Mouse (Mus musculus) kidney, embryonic 14.5 days (tissue): ENCODE data around the gene Gm21970. TPM values are rescaled to one million over a fixed set of nuclear protein-coding genes. Genes with fewer than 3 reads are reported as not detected.

ENCODE experiments used
- ATAC-seq: fragments of 200-750 bp; cut with Nextera tagmentation; 2 replicates; pipeline ENCODE4 v1.8.0; 2017; ENCODE audit warnings: moderate number of reproducible peaks, mild to moderate bottlenecking, moderate TSS enrichment, moderate library complexity; ENCODE audit not compliant: low FRiP score, low TSS enrichment
- H3K27ac ChIP-seq: fragments of 300-500 bp; sonication (generic); 2 replicates; pipeline ENCODE4 v1.5.1; 2014; ENCODE audit warnings: low read depth, mild to moderate bottlenecking, low read length, moderate library complexity, mixed read lengths
- H3K27me3 ChIP-seq: fragments of 300-500 bp; sonication (generic); 2 replicates; pipeline ENCODE4 v1.6.1; 2014; ENCODE audit warnings: mild to moderate bottlenecking, low read length; ENCODE audit not compliant: control insufficient read depth, insufficient read depth
- H3K36me3 ChIP-seq: fragments of 300-500 bp; sonication (generic); 2 replicates; pipeline ENCODE4 v1.6.1; 2014; ENCODE audit warnings: low read length, mixed read lengths; ENCODE audit not compliant: control insufficient read depth, insufficient read depth
- H3K4me1 ChIP-seq: fragments of 300-500 bp; sonication (generic); 2 replicates; pipeline ENCODE4 v1.6.1; 2014; ENCODE audit warnings: low read length, mixed read lengths; ENCODE audit not compliant: control insufficient read depth, insufficient read depth
- H3K4me2 ChIP-seq: fragments of 300-500 bp; sonication (generic); replicated peaks from 2 replicates; pipeline ENCODE4 v1.6.1; 2014; ENCODE audit warnings: low read depth, mild to moderate bottlenecking, low read length
- H3K4me3 ChIP-seq: fragments of 300-500 bp; sonication (generic); 2 replicates; pipeline ENCODE4 v1.5.1; 2014; ENCODE audit warnings: mild to moderate bottlenecking, low read length
- H3K9ac ChIP-seq: fragments of 300-500 bp; sonication (generic); 2 replicates; pipeline ENCODE4 v1.6.1; 2014; ENCODE audit warnings: low read depth, mild to moderate bottlenecking, low read length, moderate library complexity
- H3K9me3 ChIP-seq: fragments of 300-500 bp; sonication (generic); 2 replicates; pipeline ENCODE4 v1.6.1; 2016; ENCODE audit warnings: low read length; ENCODE audit not compliant: control insufficient read depth
- WGBS: fragments of 180-500 bp; shearing (Covaris S2); extraction: QIAGEN DNeasy Blood & Tissue Kit; methylation state at CpG from one replicate; pipeline ENCODE4 v1.1.7; 2014; 5-methylcytosine and 5-hydroxymethylcytosine counted together
- polyA plus RNA-seq: library from polyadenylated mRNA; unstranded; fragments of >200 nt; fragmentation: Nextera tagmentation; extraction: Ambion mirVana; gene quantifications from 2 replicates; pipeline ENCODE4 v1.2.1, GENCODE M21; 2014

The Gm21970 gene
- polyA plus RNA-seq, 1 experiment from 2014 or later, result not detected

DNA sequence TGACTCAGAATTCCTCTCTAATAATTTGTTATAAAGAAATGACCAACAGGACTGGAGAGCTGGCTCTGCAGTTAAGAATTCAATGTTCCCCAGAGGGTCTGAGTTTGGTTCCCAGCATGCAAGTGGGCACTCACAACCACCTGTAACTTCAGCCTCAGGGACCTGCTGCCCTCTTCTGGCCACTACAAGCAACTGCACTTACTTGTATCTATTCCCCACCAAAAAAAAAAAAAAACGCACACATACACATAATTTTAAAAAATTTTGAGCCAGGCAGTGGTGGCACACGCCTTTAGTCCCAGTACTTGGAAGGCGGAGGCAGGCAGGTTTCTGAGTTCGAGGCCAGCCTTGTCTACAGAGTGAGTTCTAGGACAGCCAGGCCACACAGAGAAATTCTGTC lies 1.4 kb upstream of the Gm21970 start:
- Histone ChIP-seq H3K27ac (no peak overlapping the region), H3K4me1 (no peaks in the 10 kb centered on the region), H3K4me3 (no peak overlapping the region), H3K9ac (no peak overlapping the region), H3K36me3 (peaks cover 56% of the 10 kb centered on the region), H3K4me2 (no peak overlapping the region), H3K27me3 (no peaks in the 10 kb centered on the region), H3K9me3 (peaks cover 2% of the 10 kb centered on the region; the same call in 1 of the 2 replicates)
- 91% methylated on average over 4 of the region's 4 CpGs for WGBS
- ATAC-seq, result no peak

DNA sequence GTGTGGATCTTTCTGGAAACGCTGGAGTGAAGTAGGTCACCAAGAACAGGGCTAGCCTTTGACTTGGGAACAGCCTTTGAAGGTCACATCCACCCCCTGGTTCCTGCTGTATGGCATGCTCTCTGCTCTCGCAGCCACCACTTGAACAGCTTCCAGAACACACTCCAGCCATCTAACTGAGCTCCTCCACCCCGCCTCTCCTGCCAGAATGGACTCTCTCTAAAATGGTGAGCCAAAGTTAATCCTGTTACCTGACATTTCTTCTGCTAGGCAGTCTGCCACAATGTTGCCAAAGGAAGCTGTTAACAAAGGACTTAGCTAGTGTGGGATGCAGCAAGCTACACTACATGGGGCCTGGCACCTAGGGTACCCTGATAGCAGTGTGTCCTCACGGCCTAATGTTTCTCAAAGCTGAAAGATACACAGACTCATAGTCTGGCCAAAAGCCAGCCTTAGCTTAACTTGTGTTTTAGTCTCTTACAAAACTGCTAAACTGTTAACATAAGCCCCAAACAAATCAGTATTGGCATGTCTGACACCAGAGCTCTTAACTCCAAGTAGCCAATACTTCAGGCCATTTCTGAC lies 3.4 kb downstream of the Gm21970 start:
- WGBS, result 80% methylated on average over 4 of the region's 4 CpGs
- H3K4me1 ChIP-seq, result no peaks in the 10 kb centered on the region
- no peaks in the 10 kb centered on the region for H3K9me3 ChIP-seq
- H3K36me3 ChIP-seq, result peaks cover 41% of the 10 kb centered on the region
- ATAC-seq, result no peak
- no peak overlapping the region for H3K4me2 ChIP-seq
- H3K27ac ChIP-seq, result no peak overlapping the region
- H3K27me3 ChIP-seq, result no peaks in the 10 kb centered on the region
- no peak overlapping the region for H3K9ac ChIP-seq
- H3K4me3 ChIP-seq, result no peak overlapping the region

DNA sequence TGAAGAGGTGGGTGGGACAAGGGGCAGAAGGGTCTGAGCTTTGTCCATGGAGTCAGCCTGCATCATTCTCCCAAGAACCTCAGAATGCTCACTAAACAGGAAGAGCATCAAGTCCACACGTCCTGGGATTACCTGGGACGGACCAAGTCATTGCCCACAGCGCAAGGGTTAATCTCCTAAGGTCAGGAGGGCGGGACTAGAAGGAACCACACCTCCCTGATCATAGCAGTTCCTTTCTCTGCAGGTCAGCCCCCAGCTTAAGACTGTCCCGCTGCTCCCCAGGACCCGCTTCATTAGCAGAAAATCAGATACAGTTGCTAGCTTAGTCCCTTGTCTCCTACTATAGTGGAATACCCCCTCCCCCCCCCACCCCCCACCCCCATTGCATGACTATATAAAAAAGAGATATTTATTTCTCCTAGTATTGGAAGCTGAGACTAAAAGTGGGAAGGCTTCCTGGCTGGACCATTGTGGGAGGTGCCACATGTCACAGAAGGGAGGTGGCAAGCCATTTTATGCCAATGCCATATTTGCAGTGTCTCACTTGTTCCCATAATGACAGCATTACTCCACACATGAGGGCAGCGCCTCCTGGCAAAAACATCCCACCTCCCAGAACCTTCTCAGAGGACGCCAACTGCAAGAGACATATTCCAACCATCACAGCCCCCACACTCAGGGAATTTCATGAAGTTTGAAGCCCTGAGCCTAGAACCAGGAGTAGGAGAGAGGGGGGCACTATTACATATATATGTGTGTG lies 4.3 kb downstream of the Gm21970 start:
- no peak overlapping the region for H3K4me2 ChIP-seq
- H3K9ac ChIP-seq, result no peak overlapping the region
- H3K4me1 ChIP-seq, result no peaks in the 10 kb centered on the region
- 56% methylated on average over 8 of the region's 8 CpGs for WGBS
- H3K4me3 ChIP-seq, result no peak overlapping the region
- H3K27ac ChIP-seq, result no peak overlapping the region
- H3K36me3 ChIP-seq, result peaks cover 38% of the 10 kb centered on the region
- no peaks in the 10 kb centered on the region for H3K27me3 ChIP-seq
- no peak for ATAC-seq
- H3K9me3 ChIP-seq, result no peaks in the 10 kb centered on the region

DNA sequence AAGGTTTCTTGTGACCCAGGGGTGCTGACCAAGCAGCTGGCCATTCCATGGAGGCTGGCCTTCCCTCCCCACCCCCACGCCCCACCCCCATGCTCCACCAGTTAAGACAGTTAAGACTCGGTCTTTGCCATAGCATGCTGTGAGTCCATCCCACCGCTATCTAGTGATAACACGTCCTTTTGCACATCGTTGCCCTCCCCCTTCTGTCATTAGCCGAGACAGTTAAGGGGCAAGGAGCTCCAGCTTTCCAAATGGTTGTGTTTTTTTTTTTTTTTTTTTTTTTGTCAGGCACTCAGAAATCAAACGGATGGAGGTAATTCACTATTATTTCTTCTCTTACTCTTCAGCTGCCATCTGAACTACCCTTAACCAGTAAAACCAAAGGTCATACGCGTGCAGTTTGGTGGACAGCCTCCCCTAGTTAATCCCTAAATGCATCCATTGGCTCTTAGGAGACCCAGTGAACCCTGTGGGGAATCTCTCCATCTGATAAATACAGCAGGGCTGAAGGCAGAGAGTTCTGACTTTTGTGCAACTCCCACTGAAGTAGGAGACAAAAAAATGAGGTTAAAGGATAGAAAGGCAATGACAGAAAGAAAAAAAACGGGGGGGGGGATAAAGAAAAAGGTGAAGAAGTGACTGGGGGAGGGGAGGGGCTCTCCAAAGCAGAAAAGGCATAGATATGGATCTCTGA lies 5.5 kb downstream of the Gm21970 start:
- no peak overlapping the region for H3K4me3 ChIP-seq
- H3K9me3 ChIP-seq, result no peaks in the 10 kb centered on the region
- no peak overlapping the region for H3K27ac ChIP-seq
- WGBS, result 74% methylated on average over 10 of the region's 10 CpGs
- peaks cover 30% of the 10 kb centered on the region for H3K36me3 ChIP-seq
- no peaks in the 10 kb centered on the region for H3K4me1 ChIP-seq
- ATAC-seq, result no peak
- no peak overlapping the region for H3K4me2 ChIP-seq
- H3K9ac ChIP-seq, result no peak overlapping the region
- no peaks in the 10 kb centered on the region for H3K27me3 ChIP-seq

DNA sequence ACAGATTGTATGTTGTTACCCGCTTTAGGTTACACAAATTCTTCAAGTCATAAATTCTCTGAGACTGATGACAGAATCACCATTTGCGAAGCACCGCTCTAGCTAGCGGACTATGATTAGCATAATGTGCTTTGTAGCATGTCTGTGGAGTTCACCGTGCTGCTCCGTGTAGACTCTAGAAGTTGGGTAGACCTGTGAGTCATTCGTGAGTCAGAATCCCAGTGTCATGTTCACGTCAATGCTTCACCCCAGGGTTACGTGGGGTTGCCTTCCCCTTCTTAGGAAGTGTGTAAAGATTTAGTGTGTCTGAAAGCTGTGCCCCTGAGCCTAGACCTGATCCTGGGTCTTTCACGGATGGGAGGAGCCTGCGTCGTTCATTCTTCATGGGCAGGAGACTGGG lies 6.5 kb downstream of the Gm21970 start:
- WGBS, result 81% methylated on average over 12 of the region's 12 CpGs
- Histone ChIP-seq H3K9me3 (no peaks in the 10 kb centered on the region), H3K4me1 (no peaks in the 10 kb centered on the region), H3K9ac (no peak overlapping the region), H3K4me3 (no peak overlapping the region), H3K4me2 (no peak overlapping the region), H3K27me3 (no peaks in the 10 kb centered on the region), H3K27ac (no peak overlapping the region), H3K36me3 (peaks cover 20% of the 10 kb centered on the region)
- no peak for ATAC-seq

DNA sequence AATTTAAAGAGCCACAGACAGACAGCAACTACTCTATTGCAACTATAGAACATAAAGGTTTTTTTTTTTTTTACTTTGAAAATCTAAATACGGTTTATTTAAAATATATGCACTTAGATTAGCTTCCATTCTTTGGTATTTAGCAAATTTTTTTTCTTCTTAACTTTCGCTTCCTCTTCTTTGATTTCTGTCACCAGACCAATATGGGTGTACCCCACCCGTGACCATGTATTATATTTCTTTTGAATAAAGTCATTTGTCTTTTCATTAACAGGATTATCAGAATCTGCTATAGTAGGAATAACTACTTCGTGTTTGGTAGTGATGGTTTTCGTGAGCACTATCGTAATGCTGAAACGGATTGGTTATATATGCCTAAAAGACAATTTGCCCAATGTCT lies 7.4 kb downstream of the Gm21970 start:
- Histone ChIP-seq H3K4me1 (no peaks in the 10 kb centered on the region), H3K9ac (no peak overlapping the region), H3K27ac (no peak overlapping the region), H3K36me3 (peaks cover 18% of the 10 kb centered on the region), H3K27me3 (no peaks in the 10 kb centered on the region), H3K4me2 (no peak overlapping the region), H3K4me3 (no peak overlapping the region), H3K9me3 (no peaks in the 10 kb centered on the region)
- WGBS, result 94% methylated on average over 7 of the region's 7 CpGs
- ATAC-seq, result no peak

DNA sequence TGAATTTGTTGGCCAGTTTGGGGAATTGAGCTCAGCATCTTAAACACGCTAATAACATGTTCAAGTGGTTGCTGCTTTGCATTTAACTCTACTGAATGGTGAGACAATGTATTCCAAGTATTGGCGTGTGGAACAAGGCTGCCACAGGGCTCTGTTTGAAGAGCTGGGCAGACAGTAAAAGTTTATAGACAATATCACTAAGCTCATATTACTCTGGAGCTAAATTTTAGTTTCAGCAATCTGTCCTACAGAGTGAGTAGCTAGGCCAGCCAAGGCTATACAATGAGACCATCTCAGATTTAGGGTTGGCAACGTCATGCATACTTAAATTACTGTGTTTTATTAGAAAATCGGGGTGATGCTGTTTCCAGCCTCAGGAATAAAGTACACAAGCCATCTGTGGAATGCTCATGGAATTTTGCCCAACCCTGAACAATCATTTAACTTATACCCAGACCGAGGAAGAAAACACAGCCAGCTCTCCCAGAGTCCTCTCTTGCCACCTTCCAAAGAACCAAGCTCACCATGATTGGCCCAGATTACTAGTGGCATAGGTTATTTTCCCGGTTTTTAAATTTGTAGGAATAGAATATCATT lies 10.1 kb downstream of the Gm21970 start:
- H3K36me3 ChIP-seq, result peaks cover 11% of the 10 kb centered on the region
- H3K27ac ChIP-seq, result no peak overlapping the region
- H3K9me3 ChIP-seq, result no peaks in the 10 kb centered on the region
- no peak overlapping the region for H3K4me3 ChIP-seq
- WGBS, result 80% methylated on average over 6 of the region's 6 CpGs
- no peaks in the 10 kb centered on the region for H3K4me1 ChIP-seq
- H3K4me2 ChIP-seq, result no peak overlapping the region
- H3K9ac ChIP-seq, result no peak overlapping the region
- ATAC-seq, result no peak
- no peaks in the 10 kb centered on the region for H3K27me3 ChIP-seq

DNA sequence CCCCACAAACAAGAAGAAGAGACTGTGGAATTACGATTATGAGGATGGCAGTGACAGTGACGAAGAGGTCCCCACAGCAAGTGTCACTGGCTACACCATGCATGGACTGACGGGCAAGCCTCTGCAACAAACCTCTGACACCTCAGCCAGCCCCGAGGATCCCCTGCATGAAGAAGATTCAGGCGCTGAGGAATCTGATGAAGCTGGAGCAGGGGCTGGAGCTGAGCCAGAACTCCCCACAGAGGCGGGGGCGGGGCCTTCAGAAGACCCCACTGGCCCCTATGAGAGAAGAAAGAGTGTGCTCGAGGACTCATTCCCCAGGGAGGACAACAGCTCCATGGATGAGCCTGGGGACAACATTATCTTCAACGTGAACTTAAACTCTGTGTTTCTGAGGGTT lies 12.3 kb downstream of the Gm21970 start:
- no peaks in the 10 kb centered on the region for H3K9me3 ChIP-seq
- no peak for ATAC-seq
- H3K4me2 ChIP-seq, result no peak overlapping the region
- peaks cover 11% of the 10 kb centered on the region for H3K36me3 ChIP-seq
- WGBS, result 85% methylated on average over 9 of the region's 9 CpGs
- no peaks in the 10 kb centered on the region for H3K4me1 ChIP-seq
- H3K27me3 ChIP-seq, result no peaks in the 10 kb centered on the region
- H3K4me3 ChIP-seq, result no peak overlapping the region
- H3K9ac ChIP-seq, result no peak overlapping the region
- H3K27ac ChIP-seq, result no peak overlapping the region

DNA sequence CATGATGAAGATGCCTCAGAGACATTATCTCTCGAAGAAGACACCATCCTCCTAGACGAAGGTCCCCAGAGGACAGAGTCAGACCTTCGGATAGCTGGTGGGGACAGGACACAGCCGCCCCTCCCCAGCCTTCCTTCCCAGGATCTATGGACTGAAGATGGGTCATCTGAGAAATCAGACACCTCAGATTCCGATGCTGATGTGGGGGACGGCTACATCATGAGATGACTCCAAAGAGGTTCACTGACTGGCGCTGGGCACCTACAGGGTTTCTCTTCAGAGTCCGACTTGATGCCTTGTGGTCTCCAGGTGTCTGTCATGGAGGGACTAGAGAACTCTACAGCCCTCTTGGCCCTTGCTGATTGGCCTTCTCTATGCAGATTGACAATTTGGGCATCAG lies 12.7 kb downstream of the Gm21970 start:
- ATAC-seq, result no peak

More for the DNA sequence above, 12.7 kb downstream of the Gm21970 start:
- Histone ChIP-seq H3K9me3 (no peaks in the 10 kb centered on the region), H3K4me3 (no peak overlapping the region), H3K9ac (no peak overlapping the region), H3K4me1 (no peaks in the 10 kb centered on the region), H3K27ac (no peak overlapping the region), H3K27me3 (no peaks in the 10 kb centered on the region), H3K36me3 (peaks cover 11% of the 10 kb centered on the region), H3K4me2 (no peak overlapping the region)
- 93% methylated on average over 8 of the region's 8 CpGs for WGBS
